Mouse (Mus musculus) spleen, adult 12 weeks (tissue): ENCODE results near the gene Mavs.

Experiments
- DNase-seq: peaks from one replicate; pipeline ENCODE4 v3.0.0; 2022; ENCODE audit warnings: low spot score

Mavs gene

GRCm38 (mm10) chr2:131233307-131234126 lies at the start of gene Mavs:
Gene Mavs (plus strand): TSS chr2:131234063.
- peak; percentile 90 for DNase-seq

- no peak for DNase-seq
Observed at GRCm38 (mm10) chr2:131186343-131186742, 47.5 kb upstream of the Mavs start.

- DNase-seq = peak; percentile 84
Observed at GRCm38 (mm10) chr2:131186771-131187601, 46.9 kb upstream of the Mavs start, which contains the start of the genes Cdc25b and Spef1. Gene Cdc25b (plus strand): TSS chr2:131186949. Gene Spef1 (minus strand): TSS chr2:131187282.

- DNase-seq = no peak
Observed at GRCm38 (mm10) chr2:131187602-131187922, 46.3 kb upstream of the Mavs start.

GRCm38 (mm10) chr2:131188311-131188710 lies 45.6 kb upstream of the Mavs start:
- DNase-seq = no peak

GRCm38 (mm10) chr2:131189521-131190309 lies 44.1 kb upstream of the Mavs start:
- no peak for DNase-seq

- DNase-seq = peak; percentile 34
Observed at GRCm38 (mm10) chr2:131190344-131191004, 43.4 kb upstream of the Mavs start.

GRCm38 (mm10) chr2:131191005-131191390 lies 42.9 kb upstream of the Mavs start:
- no peak for DNase-seq

- DNase-seq = no peak
Observed at GRCm38 (mm10) chr2:131196606-131197316, 37.1 kb upstream of the Mavs start.

- no peak for DNase-seq
Observed at GRCm38 (mm10) chr2:131200710-131201109, 33.2 kb upstream of the Mavs start.

- DNase-seq = no peak
Observed at GRCm38 (mm10) chr2:131201262-131201661, 32.6 kb upstream of the Mavs start.

GRCm38 (mm10) chr2:131203816-131204409 lies 29.9 kb upstream of the Mavs start:
- DNase-seq = no peak

- peak; percentile 35 for DNase-seq
Observed at GRCm38 (mm10) chr2:131204410-131204981, 29.4 kb upstream of the Mavs start.

- DNase-seq = peak; percentile 57
Observed at GRCm38 (mm10) chr2:131205521-131206182, 28.2 kb upstream of the Mavs start.

GRCm38 (mm10) chr2:131206778-131207177 lies 27.1 kb upstream of the Mavs start, which contains the start of gene Ap5s1:
Gene Ap5s1 (plus strand): TSS chr2:131207078.
- DNase-seq = no peak

GRCm38 (mm10) chr2:131208356-131208755 lies 25.5 kb upstream of the Mavs start:
- no peak for DNase-seq

GRCm38 (mm10) chr2:131209125-131209795 lies 24.6 kb upstream of the Mavs start:
- peak; percentile 53 for DNase-seq

- peak; percentile 95 for DNase-seq
Observed at GRCm38 (mm10) chr2:131209969-131210792, 23.7 kb upstream of the Mavs start.
